Mouse (Mus musculus) brown adipose tissue, adult 24 weeks (tissue): ENCODE measurements around the gene Trp53rkb. TPM values are rescaled to one million over a fixed set of nuclear protein-coding genes. Genes with fewer than 3 reads are reported as not detected.
"Not testable (repeated sequence)": the region's sequence is repeated elsewhere in the genome, so short reads cannot be mapped to it uniquely, and the experiment has no call there.

ENCODE experiments used
- H3K27ac ChIP-seq: fragments of 200-500 bp; replicated peaks from 2 replicates; pipeline ENCODE4 v1.5.1; 2012; ENCODE audit warnings: low read depth, mild to moderate bottlenecking, low read length
- H3K4me1 ChIP-seq: fragments of 200-500 bp; 2 replicates; pipeline ENCODE4 v1.6.1; 2012; ENCODE audit warnings: low read length, mixed read lengths; ENCODE audit not compliant: control insufficient read depth, insufficient read depth, insufficient read length
- H3K4me3 ChIP-seq: fragments of 200-500 bp; 2 replicates; pipeline ENCODE4 v1.5.1; 2012; ENCODE audit warnings: low read depth, mild to moderate bottlenecking, low read length, moderate library complexity; ENCODE audit not compliant: insufficient read depth
- polyA plus RNA-seq: library from polyadenylated mRNA; stranded (reverse); fragments of >200 nt; gene quantifications from 2 replicates; pipeline ENCODE4 v1.2.4, GENCODE M21; 2012; ENCODE audit not compliant: missing spikeins, insufficient read depth, insufficient read length

Trp53rkb gene
- polyA plus RNA-seq, 1 experiment = 1.4 TPM

GRCm38 (mm10) chr2:166779956-166780355 is 12.4 kb upstream of the Trp53rkb start:
- Histone ChIP-seq H3K4me3 (no peak overlapping the region), H3K27ac (no peak overlapping the region), H3K4me1 (no peaks in the 10 kb centered on the region)

DNA sequence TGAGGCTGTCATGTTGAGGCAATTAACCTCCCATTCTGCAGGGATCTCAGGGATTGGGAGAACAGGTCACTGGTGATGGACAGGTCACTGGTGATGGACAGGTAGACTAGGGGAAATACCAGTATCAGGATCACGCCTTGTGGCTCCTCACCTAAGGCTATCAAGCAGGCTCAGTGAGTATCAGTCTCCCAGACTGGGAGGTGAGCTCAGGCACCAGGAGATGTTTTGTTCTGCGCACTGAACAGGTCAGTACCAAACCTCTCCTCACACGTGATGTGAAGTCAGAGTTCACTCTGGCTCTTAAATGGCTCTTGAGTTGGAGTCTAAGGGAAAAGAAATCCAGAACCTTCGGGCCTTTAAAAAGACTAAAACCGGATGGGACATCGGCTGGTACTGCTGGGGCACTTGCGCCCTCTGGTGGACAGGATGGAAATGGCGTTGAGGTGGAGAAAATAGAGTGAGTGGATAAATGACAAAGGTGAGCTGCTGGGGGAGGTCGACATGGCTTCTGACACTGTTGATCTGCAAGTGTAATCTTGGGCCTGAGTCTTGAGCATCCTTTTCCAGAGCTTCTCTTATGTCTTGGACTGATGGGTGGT is 11.3 kb upstream of the Trp53rkb start:
- Histone ChIP-seq H3K4me3 (no peak overlapping the region), H3K27ac (no peak overlapping the region), H3K4me1 (no peaks in the 10 kb centered on the region)

- Histone ChIP-seq H3K4me1 (peaks cover 2% of the 10 kb centered on the region; the same call in 1 of the 2 replicates), H3K27ac (no peak overlapping the region)
These were observed 8.0 kb upstream of the Trp53rkb start for GRCm38 (mm10) chr2:166784376-166784775.

DNA sequence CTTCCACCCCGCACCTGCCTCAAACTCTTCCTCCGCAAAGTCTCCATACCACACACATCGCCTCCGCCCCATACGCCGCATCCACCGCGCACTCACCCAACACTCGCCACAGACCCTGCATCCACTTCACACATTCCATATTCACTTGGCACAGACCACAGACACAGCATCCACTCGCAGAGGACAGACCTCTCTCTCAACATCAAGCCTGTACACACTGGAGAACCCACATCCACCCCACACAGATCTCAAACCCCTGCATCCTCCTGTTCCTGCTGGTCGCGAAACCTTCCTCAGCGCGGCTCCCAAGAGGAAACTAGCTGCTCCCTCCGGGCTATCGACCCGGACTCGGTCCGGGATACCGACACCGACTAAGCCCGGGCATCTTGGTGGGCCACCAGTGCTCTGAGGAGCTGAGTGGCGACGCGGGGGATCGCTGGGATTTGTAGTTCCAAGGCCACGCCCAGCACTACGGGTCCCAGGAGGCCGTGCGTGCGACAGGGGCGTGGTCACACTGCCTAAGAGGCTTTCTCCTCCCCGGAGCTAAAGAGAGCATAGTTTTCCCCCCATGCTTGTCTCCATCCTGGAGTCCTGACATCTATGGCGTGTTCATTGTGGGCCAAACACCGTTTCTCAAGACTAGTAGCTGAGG is 5.9 kb upstream of the Trp53rkb start:
- H3K4me3 ChIP-seq = peak overlapping the region; percentile 70
- H3K27ac ChIP-seq = no peak overlapping the region
- H3K4me1 ChIP-seq = peaks cover 2% of the 10 kb centered on the region; the same call in 1 of the 2 replicates

More at GRCm38 (mm10) chr2:166784376-166784775, 8.0 kb upstream of the Trp53rkb start:
- no peak overlapping the region for H3K4me3 ChIP-seq

DNA sequence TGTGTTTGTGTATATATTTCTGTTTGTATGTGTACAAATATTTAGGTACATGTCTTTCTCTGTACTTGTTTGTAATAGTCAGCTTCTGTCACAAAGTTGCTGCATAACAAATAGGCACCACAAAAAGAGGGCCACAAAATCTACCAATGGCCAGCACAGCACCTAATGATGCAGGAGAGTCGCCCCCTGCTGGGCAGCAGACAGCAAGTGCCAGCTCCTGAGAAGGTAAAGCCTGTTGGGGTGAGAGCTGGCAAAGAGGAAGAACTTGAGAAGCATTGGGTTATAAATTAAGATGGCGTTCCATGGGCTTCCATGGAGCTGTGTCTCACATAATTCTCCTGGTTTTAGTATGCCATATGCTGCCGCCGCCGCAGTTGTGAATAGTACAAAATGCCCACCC is 593 bp upstream of the Trp53rkb start:
- Histone ChIP-seq H3K4me1 (peaks cover 5% of the 10 kb centered on the region; the same call in 1 of the 2 replicates), H3K27ac (no peak overlapping the region), H3K4me3 (no peak overlapping the region)

DNA sequence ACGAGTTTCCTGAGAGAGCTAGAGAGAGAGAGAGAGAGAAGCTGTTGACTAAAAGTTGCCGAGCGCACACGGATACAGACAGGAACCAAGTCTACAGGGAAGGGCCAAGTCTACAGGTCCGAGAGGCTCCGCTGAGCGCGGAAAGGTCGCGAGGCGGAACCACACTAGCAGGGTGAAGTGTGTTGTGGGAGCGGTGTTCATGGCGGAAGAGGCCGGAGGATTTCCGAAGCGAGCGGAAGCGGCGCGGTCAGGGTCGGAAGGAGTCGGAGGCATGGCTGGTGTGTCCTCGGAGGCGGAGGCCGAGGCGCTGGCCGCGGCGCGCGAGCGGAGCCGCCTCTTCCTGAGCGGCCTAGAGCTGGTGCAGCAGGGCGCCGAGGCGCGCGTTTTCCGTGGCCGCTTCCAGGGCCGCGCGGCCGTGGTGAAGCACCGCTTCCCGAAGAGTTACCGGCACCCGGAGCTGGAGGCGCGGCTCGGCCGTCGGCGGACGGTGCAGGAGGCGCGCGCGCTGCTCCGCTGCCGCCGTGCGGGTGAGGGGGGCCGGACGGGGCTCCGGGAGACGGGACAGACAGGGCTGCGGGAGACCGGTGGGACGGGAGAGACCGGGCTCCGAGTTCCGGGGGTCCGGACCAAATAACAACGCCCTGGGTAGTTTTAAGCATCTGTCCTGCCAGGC is 1.3 kb downstream of the Trp53rkb start:
- H3K4me1 ChIP-seq = not testable (repeated sequence)
- Histone ChIP-seq H3K27ac (peak overlapping the region; percentile 94), H3K4me3 (peak overlapping the region; percentile 62)

DNA sequence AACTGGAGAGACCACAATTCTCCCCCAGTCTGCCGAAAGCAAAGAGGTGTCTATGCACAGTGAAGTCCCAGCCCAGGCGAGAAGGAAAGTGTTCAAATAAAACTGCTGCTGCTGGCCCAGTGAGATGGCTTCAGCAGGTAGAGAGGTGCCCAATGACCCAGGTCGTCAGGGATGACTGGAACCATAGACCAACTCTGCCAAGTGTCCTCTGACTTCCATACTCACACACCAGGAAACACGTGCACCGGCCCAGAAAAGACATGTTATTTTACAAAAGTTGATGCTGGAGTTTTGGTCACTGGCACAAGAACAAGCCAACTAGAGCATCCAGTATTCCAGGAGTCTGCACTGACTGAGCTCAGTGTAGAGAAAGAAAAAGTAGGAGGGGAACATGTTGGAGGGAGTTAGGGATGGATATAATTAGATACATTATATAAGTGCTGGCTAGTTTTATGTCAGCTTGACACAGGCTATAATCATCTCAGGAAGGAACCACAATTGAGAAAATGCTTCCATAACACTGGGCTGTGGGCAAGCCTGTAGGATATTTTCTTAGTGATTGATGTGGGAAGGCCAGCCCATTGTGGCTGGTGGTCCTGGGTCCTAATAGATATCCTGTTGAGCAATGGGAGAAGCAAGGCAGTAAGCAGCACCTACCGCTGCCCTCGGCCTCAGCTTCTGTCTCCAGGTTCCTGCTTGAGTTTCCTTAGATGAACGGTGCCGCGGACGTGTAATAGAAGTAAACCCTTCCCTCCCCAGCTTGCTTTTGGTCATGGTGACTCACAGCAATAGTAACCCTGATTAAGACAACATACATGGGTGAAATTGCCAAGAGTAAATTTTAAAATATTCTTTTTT is 7.5 kb downstream of the Trp53rkb start:
- H3K27ac ChIP-seq = no peak overlapping the region
- no peaks in the 10 kb centered on the region for H3K4me1 ChIP-seq
- no peak overlapping the region for H3K4me3 ChIP-seq

GRCm38 (mm10) chr2:166800473-166800857 is 8.1 kb downstream of the Trp53rkb start:
- H3K4me1 ChIP-seq = no peaks in the 10 kb centered on the region
- no peak overlapping the region for H3K27ac ChIP-seq
- H3K4me3 ChIP-seq = no peak overlapping the region

DNA sequence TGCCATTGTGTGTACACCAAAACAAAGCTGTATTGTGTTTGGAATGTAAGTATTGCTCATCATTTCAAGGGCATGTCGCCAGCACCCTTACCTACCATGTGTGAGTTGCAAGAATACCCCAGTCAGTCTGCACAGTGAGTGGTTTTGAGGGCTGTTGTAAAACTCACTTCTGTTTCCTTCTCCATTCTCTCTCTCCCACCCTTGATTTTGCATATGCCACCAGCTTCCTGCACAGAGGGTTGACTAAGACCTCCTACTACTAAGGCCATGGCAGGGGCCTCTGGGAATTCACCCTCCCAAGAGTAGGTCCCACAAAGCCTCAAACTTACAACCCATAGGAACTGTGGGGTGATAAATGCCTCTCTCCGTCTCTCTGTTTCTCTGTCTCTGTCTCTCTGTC is 9.1 kb downstream of the Trp53rkb start:
- H3K27ac ChIP-seq = no peak overlapping the region
- no peak overlapping the region for H3K4me3 ChIP-seq
- no peaks in the 10 kb centered on the region for H3K4me1 ChIP-seq

- H3K27ac ChIP-seq = no peak overlapping the region
- H3K4me1 ChIP-seq = peaks cover 5% of the 10 kb centered on the region; the same call in 1 of the 2 replicates
- no peak overlapping the region for H3K4me3 ChIP-seq
These were observed 11.0 kb downstream of the Trp53rkb start for GRCm38 (mm10) chr2:166803298-166803697.

DNA sequence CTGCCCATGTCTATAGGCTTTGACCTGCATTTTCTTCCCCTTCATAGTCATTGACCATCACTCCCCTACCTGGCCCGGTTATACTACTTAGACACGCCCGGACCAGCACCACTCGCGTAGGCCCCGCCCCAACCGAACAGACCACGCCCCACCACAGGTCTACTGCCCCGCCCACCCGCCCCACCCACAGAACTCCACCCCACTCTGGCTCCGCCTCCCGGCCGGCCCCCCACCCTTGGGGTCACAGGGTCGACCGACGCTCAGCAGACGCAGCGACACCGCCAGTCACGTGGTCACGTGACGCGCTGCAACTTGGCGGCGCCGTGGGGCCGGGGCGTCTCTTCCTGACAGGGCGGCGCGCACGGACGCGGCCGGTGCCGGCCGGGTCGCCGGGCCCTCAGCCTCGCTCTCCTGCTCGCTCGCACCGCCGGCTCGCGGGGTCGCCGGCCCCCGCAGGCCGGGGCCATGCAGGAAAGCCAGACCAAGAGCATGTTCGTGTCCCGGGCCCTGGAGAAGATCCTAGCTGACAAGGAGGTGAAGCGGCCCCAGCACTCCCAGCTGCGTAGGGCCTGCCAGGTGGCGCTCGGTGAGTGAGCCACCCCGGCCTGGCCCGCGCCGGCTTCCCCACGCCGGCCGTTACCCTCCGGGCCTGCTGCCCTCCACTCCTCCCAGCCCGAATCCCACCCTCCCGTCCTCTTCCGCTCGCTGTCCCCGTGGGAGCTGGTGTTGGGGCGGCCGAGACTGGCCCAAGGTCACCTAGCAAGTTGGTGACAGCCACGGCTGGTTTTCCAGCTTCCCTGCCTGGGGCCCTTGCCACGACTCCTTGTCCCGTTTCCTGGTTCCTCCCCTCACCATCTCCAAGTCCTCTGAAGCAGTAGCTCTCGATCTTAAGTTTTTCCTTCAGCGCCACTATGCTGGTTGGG is 13.2 kb downstream of the Trp53rkb start, which contains the start of gene Arfgef2:
TSS of gene Arfgef2 (plus strand) at position 339 of the 923 bp plus-strand sequence.
- Histone ChIP-seq H3K4me1 (peaks cover 5% of the 10 kb centered on the region; the same call in 1 of the 2 replicates), H3K4me3 (peak within 1 kb of the TSS; percentile 85), H3K27ac (peak within 1 kb of the TSS; percentile 78)

- Histone ChIP-seq H3K4me1 (peaks cover 5% of the 10 kb centered on the region; the same call in 1 of the 2 replicates), H3K4me3 (peak overlapping the region; percentile 85), H3K27ac (peak overlapping the region; percentile 78)
These were observed 13.9 kb downstream of the Trp53rkb start for GRCm38 (mm10) chr2:166806173-166806705.

GRCm38 (mm10) chr2:166806813-166807212 is 14.5 kb downstream of the Trp53rkb start:
- peak overlapping the region; percentile 85 for H3K4me3 ChIP-seq
- peak overlapping the region; percentile 61; the same call in 1 of the 2 replicates for H3K27ac ChIP-seq
- peaks cover 5% of the 10 kb centered on the region; the same call in 1 of the 2 replicates for H3K4me1 ChIP-seq

DNA sequence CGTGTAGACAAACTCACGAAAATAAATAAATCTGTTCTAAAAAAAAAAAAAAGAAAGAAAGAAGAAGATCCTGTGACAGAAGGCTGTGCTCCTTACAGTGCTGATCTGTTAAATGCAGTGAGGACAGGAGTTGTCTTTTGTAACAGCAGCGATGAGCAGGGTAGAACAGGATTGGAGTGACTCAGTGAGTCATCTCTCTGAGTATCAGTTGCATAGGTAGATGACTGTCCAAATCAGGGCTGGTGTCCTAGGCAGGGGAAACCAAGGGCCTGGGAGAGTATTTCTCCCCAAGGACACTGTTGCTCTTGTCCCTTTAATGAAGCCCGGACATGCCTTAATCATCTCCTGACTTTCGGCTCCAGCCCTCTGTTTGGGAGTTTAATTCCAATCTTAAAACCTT is 17.2 kb downstream of the Trp53rkb start:
- no peak overlapping the region for H3K27ac ChIP-seq
- H3K4me1 ChIP-seq = peaks cover 5% of the 10 kb centered on the region; the same call in 1 of the 2 replicates
- no peak overlapping the region for H3K4me3 ChIP-seq
